Mouse (Mus musculus) liver, embryonic 16.5 days (tissue): ENCODE measurements around the gene Gpr88. TPM values are rescaled to one million over a fixed set of nuclear protein-coding genes. Genes with fewer than 3 reads are reported as not detected.

Source experiments
- ATAC-seq: fragments of 200-750 bp; cut with Nextera tagmentation; 2 replicates; pipeline ENCODE4 v1.8.0; 2017; ENCODE audit warnings: low read depth, mild to moderate bottlenecking, moderate number of reproducible peaks, moderate library complexity
- H3K27ac ChIP-seq: fragments of 300-500 bp; sonication (generic); 2 replicates; pipeline ENCODE4 v1.5.1; 2014; ENCODE audit warnings: mild to moderate bottlenecking, low read length
- H3K27me3 ChIP-seq: fragments of 300-500 bp; sonication (generic); 2 replicates; pipeline ENCODE4 v1.6.1; 2014; ENCODE audit warnings: low read depth, low read length, mixed read lengths; ENCODE audit not compliant: control insufficient read depth, insufficient read depth
- H3K36me3 ChIP-seq: fragments of 300-500 bp; sonication (generic); 2 replicates; pipeline ENCODE4 v1.6.1; 2014; ENCODE audit warnings: mild to moderate bottlenecking; ENCODE audit not compliant: control insufficient read depth, insufficient read depth
- H3K4me1 ChIP-seq: fragments of 300-500 bp; sonication (generic); 2 replicates; pipeline ENCODE4 v1.6.1; 2014; ENCODE audit warnings: low read depth, low read length, mixed read lengths; ENCODE audit not compliant: control insufficient read depth
- H3K4me2 ChIP-seq: fragments of 300-500 bp; sonication (generic); 2 replicates; pipeline ENCODE4 v1.6.1; 2014; ENCODE audit warnings: low read depth, low read length, mixed read lengths
- H3K4me3 ChIP-seq: fragments of 300-500 bp; sonication (generic); 2 replicates; pipeline ENCODE4 v1.5.1; 2014; ENCODE audit warnings: low read depth, mild to moderate bottlenecking, low read length
- H3K9ac ChIP-seq: fragments of 300-500 bp; sonication (generic); 2 replicates; pipeline ENCODE4 v1.6.1; 2014; ENCODE audit warnings: low read depth, low read length
- H3K9me3 ChIP-seq: fragments of 300-500 bp; sonication (generic); replicated peaks from 2 replicates; pipeline ENCODE4 v1.6.1; 2016; ENCODE audit warnings: low read length; ENCODE audit not compliant: control insufficient read depth
- WGBS: fragments of 180-500 bp; shearing (Covaris S2); extraction: QIAGEN DNeasy Blood & Tissue Kit; methylation state at CpG from one replicate; pipeline ENCODE4 v1.1.7; 2014; ENCODE audit not compliant: insufficient replicate concordance; 5-methylcytosine and 5-hydroxymethylcytosine counted together
- polyA plus RNA-seq: library from polyadenylated mRNA; unstranded; fragments of >200 nt; fragmentation: Nextera tagmentation; extraction: Ambion mirVana; gene quantifications from 2 replicates; pipeline ENCODE4 v1.2.1, GENCODE M21; 2015

Gene Gpr88
- 0.09 and 0.22 TPM in 2 replicates for polyA plus RNA-seq

DNA sequence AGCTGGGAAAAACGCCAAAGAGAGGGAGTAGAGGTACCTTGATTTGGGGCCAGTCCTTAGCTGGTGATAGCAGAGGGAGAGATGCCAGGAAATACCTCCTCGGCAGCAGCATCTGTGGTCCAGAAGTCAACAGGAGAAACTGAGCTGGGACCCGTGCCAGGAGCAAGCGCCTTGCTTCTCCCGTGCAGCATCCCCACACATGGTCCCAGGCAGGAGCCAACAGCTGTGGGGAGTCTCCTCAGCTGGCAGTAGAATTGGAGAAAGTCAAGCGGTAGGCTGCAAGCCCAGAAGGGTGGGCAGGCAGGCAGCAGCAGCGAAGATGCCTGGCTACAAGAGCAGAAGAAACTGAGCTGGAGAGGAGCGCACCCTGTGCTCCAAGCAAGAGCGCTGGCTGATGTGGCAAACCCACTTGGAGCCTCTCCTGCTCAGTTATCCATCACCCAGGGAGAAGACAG lies at the start of gene Gpr88:
Gpr88 (minus strand) TSS at position 427 of the 455 bp plus-strand sequence.
- 7% methylated on average over 9 of the region's 9 CpGs for whole genome bisulfite sequencing
- H3K9ac ChIP-seq = no peak within 1 kb of the TSS
- H3K36me3 ChIP-seq = no peaks in the 10 kb centered on the region
- H3K27me3 ChIP-seq = peaks cover 40% of the 10 kb centered on the region
- H3K27ac ChIP-seq = no peak within 1 kb of the TSS
- ATAC-seq = no peak
- H3K9me3 ChIP-seq = no peaks in the 10 kb centered on the region
- peak within 1 kb of the TSS; percentile 73 for H3K4me2 ChIP-seq
- peak within 1 kb of the TSS; percentile 54 for H3K4me3 ChIP-seq
- no peaks in the 10 kb centered on the region for H3K4me1 ChIP-seq

DNA sequence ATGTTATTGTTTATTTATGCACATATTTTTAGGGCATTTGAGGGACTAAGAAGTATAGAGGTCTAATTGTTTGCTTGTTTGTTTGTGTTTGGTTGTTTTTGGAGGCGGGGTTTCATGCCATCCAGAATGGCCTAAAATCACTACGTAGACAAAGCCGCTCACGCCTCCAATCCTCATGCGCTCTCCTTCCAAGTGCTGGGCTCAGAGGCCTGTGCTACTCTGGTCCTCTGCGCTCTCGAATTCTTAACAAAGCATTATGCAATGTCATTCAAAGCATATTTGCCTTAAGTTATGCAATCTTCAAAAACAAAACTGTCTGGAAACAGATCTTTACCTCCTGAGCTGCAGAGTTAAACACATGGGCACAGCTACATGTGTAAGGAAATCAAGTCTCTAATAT lies 49.3 kb upstream of the Gpr88 start:
- ATAC-seq = peak; percentile 58
- Histone ChIP-seq H3K9ac (no peak overlapping the region), H3K27me3 (no peaks in the 10 kb centered on the region), H3K4me3 (no peak overlapping the region), H3K4me1 (no peaks in the 10 kb centered on the region), H3K36me3 (no peaks in the 10 kb centered on the region), H3K27ac (no peak overlapping the region), H3K9me3 (no peaks in the 10 kb centered on the region), H3K4me2 (no peak overlapping the region)
- 73% methylated on average over 7 of the region's 7 CpGs for WGBS

DNA sequence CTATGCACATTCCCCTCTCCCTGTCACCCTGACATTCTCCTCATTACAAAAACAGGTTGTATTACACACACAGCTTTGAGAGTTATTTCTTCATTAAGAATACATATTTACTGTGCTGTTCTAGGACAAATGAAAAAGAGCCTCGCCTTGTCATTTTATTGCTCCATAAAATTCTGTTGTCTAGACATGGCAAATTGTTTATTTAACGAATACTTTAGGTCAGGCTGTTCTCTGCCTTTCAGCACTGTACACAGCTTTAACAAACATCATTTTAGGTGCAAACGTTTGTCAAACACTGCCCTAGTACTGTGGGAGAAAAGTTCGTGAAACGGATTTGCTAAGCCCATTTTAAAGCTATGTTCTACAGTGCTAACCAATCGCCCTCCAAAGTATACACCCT lies 48.5 kb upstream of the Gpr88 start:
- Histone ChIP-seq H3K4me2 (no peak overlapping the region), H3K36me3 (no peaks in the 10 kb centered on the region), H3K9ac (no peak overlapping the region), H3K9me3 (no peaks in the 10 kb centered on the region), H3K27ac (no peak overlapping the region), H3K4me1 (no peaks in the 10 kb centered on the region), H3K27me3 (no peaks in the 10 kb centered on the region), H3K4me3 (no peak overlapping the region)
- WGBS = 60% methylated on average over 6 of the region's 6 CpGs
- peak; percentile 80 for ATAC-seq

DNA sequence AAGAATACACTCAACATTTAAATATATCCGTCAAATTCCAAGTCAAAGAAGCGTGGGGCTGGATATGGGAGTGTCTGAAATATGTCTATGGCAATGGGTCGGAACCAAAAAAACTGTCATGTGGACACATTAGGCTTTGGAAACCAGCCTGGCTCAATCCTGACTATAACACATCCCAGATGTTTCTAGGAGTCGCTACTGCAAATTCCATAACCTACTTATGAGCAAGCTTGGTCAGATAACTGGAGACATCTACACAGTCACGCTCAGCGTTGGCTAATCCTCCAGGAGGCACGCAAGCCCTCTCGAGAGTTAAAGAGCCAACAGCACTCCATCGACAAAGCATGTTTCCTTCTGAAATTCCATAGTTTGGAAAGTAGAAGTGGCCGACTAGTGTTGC lies 45.4 kb upstream of the Gpr88 start:
- ATAC-seq = no peak
- H3K9me3 ChIP-seq = no peaks in the 10 kb centered on the region
- 73% methylated on average over 10 of the region's 10 CpGs for WGBS
- no peaks in the 10 kb centered on the region for H3K27me3 ChIP-seq
- H3K4me3 ChIP-seq = no peak overlapping the region
- no peak overlapping the region for H3K27ac ChIP-seq
- H3K4me2 ChIP-seq = no peak overlapping the region
- H3K36me3 ChIP-seq = no peaks in the 10 kb centered on the region
- H3K9ac ChIP-seq = no peak overlapping the region
- H3K4me1 ChIP-seq = no peaks in the 10 kb centered on the region

DNA sequence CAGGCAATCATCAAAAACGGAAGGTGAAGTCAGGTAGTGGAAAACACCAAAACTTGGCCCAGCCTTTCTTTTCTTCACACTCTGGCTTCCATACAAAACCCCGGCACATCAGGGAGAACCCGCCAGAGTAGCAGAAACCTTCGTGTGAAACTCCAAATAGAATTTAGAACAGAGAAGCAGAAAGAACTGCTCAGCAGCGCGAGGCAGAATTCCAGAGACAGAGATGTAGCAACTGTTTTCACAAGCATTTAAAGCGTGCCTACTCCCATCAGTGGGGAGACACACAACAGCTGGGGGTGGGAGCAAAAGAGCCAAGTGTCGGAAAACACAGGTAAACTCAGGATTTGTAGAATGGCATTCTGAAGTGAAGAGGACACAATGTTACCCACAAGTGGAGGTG lies 44.7 kb upstream of the Gpr88 start:
- no peak overlapping the region for H3K4me2 ChIP-seq
- H3K27ac ChIP-seq = no peak overlapping the region
- WGBS = 79% methylated on average over 8 of the region's 8 CpGs
- no peaks in the 10 kb centered on the region for H3K27me3 ChIP-seq
- H3K9me3 ChIP-seq = no peaks in the 10 kb centered on the region
- no peaks in the 10 kb centered on the region for H3K4me1 ChIP-seq
- H3K36me3 ChIP-seq = no peaks in the 10 kb centered on the region
- H3K9ac ChIP-seq = no peak overlapping the region
- no peak overlapping the region for H3K4me3 ChIP-seq
- no peak for ATAC-seq

DNA sequence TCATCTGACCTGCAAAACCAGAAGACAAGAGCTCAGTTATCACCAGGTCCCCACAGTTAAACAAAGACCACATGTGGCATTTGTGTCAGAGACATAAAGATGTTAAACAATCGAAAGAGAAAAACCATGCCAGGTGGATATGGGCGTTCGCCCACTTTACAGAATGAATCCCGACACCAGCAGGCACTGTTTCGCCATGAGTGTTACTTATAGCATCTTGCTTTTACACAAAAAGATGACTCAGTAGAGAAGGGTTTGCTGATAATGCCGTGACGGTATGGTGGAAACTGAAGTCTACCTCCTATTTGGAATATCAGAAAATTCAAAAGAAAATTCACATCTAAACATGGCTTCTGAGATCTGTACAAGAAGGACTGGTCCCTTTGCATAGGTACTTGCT lies 43.9 kb upstream of the Gpr88 start:
- Histone ChIP-seq H3K4me1 (no peaks in the 10 kb centered on the region), H3K9ac (no peak overlapping the region), H3K9me3 (no peaks in the 10 kb centered on the region), H3K36me3 (no peaks in the 10 kb centered on the region), H3K27ac (no peak overlapping the region), H3K27me3 (no peaks in the 10 kb centered on the region), H3K4me3 (no peak overlapping the region), H3K4me2 (no peak overlapping the region)
- 81% methylated on average over 7 of the region's 7 CpGs for WGBS
- no peak for ATAC-seq

DNA sequence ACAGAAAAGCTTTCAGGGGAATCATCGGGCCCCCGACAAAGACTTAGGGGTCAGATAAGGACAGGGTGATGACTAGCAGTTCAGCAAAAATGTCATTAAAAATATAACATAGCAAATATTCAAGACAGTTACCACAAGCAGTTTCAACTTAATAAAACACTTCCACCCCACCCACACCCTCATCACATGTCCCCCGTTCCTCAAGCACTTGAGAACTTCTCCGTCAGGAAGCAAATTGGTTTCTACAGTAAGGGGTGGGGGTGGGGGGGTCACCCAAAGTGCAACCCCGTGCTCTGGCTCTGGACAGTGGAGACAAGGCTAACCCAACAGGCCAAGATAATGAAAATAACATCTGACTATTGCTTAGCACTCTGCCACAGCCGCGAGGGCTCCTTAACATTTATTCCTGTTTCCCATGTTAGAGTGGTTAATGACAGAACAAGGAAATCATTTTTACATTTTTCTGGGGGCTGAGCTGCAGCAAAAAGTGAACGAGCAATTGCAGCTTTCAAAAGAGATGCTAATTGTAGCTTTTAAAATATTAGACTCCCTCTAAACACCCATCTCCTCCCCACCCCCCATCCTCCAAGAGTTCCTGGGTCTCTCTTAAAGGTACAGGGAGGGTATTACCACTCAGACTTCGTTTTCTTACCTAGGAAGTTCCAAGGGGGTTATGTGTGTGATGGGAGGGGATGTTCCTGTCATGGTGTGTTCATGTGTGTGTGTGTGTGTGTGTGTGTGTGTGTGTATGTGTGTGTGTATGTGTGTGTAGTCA lies 36.9 kb upstream of the Gpr88 start:
- H3K4me3 ChIP-seq = no peak overlapping the region
- no peaks in the 10 kb centered on the region; the same call in 1 of the 2 replicates for H3K4me1 ChIP-seq
- no peak overlapping the region for H3K27ac ChIP-seq
- no peak overlapping the region for H3K4me2 ChIP-seq
- H3K9me3 ChIP-seq = no peaks in the 10 kb centered on the region
- H3K9ac ChIP-seq = no peak overlapping the region
- no peaks in the 10 kb centered on the region for H3K36me3 ChIP-seq
- no peaks in the 10 kb centered on the region for H3K27me3 ChIP-seq
- no peak for ATAC-seq
- WGBS = 70% methylated on average over 9 of the region's 9 CpGs

DNA sequence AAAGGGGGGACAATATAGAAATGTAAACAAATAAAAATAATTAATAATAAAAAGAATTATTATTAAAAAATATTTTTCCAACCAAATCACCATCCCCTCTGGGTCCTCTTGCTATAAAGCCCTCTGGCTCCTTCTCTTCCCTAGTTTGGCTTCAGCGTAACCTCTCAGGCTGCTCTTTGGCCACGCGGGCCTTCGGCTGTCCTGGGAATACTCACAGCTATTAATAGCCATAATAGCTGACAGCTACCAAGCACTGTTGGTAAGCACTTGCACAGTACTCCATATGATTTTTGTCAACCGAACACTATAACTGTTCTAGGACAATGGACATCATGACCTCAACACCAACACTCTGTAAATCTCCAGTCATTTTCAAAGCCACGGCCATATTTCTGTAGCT lies 35.5 kb upstream of the Gpr88 start:
- Histone ChIP-seq H3K9me3 (no peaks in the 10 kb centered on the region), H3K27me3 (no peaks in the 10 kb centered on the region), H3K9ac (no peak overlapping the region), H3K4me2 (no peak overlapping the region), H3K4me1 (no peaks in the 10 kb centered on the region; the same call in 1 of the 2 replicates), H3K27ac (no peak overlapping the region), H3K4me3 (no peak overlapping the region), H3K36me3 (no peaks in the 10 kb centered on the region)
- 82% methylated on average over 6 of the region's 6 CpGs for WGBS
- ATAC-seq = no peak

DNA sequence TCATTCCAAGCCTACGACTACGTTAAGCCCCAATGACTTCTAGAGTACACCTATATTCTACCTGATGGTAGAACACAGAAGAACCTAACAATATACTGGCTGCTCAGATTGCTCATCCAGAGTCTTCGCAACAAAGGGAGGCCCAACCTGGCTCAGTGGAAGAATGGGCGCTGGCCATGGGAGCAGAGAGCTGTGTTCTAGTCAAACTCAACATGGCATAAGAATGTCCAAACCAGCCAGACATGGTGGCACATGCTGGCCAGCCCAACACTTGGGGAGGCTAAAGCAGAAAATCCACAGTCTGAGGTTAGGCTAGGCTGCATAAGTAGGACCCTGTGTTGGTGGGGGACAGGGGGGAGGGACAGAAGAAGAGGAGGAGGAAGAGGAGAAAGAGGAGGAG lies 31.4 kb upstream of the Gpr88 start:
- Histone ChIP-seq H3K4me2 (no peak overlapping the region), H3K36me3 (no peaks in the 10 kb centered on the region), H3K9me3 (no peaks in the 10 kb centered on the region), H3K27me3 (no peaks in the 10 kb centered on the region), H3K4me3 (no peak overlapping the region), H3K9ac (no peak overlapping the region), H3K4me1 (no peaks in the 10 kb centered on the region; the same call in 1 of the 2 replicates), H3K27ac (no peak overlapping the region)
- ATAC-seq = no peak
- 82% methylated on average over 4 of the region's 4 CpGs for WGBS
